Mouse (Mus musculus): ENCODE results near the gene Clpb.

Clpb gene

GRCm38 (mm10) chr7:101676033-101676761 lies 12.8 kb downstream of the Clpb start:
- no peak for DNase-seq

DNA sequence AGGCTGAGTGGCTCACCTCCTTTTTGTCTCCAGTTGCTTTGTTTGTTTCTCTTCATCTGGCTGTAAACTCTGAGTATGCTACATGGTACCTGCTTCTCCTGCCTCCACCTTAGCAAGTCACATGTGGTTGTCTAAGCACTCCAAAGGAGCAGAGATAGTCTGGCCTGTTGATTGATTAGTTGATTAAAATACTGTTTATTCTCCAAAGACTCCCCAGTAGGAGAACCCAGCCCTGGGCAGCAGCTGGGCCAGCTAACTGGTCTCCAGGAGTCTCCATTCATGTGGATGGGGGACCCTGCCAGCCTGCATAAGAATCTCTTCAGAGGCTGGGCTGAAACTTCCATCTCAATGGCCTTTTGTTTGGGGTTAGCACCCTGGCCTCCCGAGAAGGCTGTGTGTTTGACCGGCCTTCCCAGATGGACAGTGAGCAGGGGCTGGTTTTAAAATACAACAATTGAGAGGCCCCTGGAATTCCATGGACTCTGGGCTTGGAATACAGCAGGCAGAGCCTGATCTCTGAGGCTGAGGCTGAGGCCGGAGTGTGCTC lies 13.4 kb downstream of the Clpb start:
- no peak for DNase-seq

- peak; percentile 85 for DNase-seq
These were observed 16.2 kb downstream of the Clpb start for GRCm38 (mm10) chr7:101679591-101679990.

GRCm38 (mm10) chr7:101680961-101681360 lies 17.5 kb downstream of the Clpb start:
- DNase-seq = no peak

- DNase-seq = no peak
These were observed 18.2 kb downstream of the Clpb start for GRCm38 (mm10) chr7:101681565-101682071.

DNA sequence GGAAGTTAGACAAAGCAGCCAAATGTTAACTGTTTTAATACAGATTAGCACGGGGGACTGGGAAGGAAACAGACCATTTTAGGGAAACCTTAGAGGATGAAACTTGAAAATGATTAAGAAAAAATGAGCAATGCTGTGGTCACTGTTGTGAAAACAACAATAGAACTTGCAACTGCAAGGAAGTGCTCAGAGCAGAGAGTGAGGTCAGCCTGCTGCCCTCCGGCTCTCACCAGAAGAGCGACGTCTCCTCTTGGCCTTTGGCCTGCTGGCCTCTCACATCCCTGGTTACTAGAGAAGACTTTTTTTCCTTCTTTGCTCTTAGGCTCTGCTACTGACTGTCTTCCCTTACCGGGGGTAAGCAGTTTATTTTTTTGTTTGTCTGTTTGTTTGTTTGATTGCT lies 19.5 kb downstream of the Clpb start:
- no peak for DNase-seq

DNA sequence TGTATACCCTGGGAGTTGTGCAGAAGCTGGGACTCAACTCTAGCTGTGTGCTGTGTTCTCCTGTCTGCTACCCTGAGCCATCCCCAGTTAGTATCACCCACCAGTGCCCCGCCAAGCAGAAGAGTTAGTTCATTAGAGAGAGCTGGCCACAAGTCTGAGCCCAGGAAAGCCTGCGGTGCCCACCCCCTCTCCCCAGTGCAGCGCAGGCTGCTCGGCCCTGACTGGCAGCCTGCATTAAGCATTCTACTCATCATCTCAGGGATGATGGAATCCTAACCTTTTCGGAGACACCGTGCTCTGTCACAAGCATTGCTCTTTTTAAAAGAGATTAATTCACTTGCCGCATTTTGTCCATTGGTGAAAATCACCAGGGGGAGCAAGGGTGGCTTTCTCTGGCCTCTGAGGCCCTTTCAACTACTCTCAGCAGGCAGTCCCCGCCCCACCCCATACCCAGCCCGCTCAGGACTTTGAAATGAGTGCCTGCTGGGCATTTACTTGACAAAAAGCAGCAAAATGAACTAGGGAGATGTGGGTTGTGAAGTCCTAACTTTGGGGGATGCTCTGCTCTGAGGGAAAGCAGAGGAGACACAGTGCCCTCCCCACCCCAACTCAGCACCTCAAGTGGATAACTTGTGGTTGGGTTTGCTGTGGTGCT lies 20.7 kb downstream of the Clpb start:
- DNase-seq = no peak

- no peak for DNase-seq
These were observed 21.2 kb downstream of the Clpb start for GRCm38 (mm10) chr7:101684671-101685070.

DNA sequence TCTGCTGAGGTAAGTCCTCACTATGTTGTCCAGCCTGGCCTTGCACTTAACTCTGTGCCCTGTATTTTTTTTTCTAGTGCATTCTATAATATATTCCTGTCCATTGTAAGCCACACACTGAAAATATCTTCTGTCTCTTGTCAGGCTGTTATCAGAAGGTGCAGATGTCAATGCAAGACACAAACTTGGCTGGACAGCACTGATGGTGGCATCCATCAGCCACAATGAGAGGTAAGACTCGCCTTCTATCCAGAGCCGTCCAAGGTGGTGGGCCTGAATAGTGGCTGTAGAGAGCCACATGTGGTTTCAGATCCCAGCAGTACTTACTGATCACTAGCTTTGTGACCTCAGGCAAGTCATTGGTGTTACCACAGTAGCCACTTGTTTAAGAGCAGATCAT lies 23.7 kb downstream of the Clpb start:
- no peak for DNase-seq

DNA sequence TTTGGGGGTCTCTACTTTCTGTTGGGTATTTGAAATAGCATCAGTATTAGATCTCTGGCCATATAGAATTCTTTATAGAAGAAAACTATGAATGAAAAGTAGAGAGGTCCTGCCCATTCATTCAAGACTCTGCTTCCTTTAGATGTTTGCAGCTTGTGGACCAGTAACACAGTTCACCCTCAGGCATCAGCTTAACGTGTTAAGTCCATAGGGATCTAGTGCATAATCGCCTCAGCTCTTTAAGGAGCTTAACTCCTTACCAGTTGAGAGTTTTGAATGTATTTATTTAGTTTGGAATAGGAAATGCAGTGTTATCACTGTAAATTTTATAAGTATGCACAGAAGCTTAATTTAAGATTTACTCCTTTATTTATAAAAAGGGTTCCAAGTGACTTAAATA lies 27.0 kb downstream of the Clpb start:
- DNase-seq = no peak

GRCm38 (mm10) chr7:101691863-101692262 lies 28.4 kb downstream of the Clpb start:
- no peak for DNase-seq

DNA sequence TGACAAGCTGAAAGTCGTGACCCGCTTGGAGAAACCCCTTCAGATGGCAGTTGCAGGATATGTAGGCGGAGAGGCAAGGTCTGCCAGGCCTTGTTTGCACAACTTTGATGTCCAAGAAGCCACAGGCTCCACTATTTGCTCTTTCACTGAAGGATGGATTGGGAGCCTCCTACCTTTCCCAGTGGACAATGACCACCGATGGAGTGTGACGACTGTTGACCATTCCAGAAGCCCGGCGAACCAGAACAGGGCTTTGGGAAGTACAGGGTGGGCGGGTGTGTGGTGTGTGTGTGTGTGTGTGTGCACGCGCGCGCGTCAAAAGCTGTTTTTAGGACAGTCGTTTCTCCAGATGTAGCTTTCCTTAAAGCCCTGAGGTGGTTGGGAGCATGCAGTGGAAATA lies 29.0 kb downstream of the Clpb start:
- DNase-seq = no peak

DNA sequence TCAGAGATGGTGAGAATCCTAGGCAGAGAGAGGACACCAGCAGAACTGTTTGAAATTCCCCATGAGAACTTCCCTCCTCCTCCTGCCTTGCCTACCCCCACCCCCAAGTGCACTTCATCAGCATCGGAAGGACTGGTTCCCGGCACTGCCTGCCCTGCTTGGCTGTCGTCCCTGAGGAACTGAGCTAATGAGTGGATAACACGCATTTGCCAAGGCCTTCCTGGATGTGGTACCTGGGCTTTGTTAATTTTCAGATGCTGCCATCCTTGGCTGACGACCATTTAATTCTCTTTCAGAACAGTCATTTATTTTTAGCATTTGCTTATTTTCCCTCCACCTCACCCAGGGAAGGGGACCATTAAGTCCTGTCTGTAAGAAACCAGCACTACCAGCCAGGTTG lies 32.0 kb downstream of the Clpb start:
- peak; percentile 60 to 67 for DNase-seq

DNA sequence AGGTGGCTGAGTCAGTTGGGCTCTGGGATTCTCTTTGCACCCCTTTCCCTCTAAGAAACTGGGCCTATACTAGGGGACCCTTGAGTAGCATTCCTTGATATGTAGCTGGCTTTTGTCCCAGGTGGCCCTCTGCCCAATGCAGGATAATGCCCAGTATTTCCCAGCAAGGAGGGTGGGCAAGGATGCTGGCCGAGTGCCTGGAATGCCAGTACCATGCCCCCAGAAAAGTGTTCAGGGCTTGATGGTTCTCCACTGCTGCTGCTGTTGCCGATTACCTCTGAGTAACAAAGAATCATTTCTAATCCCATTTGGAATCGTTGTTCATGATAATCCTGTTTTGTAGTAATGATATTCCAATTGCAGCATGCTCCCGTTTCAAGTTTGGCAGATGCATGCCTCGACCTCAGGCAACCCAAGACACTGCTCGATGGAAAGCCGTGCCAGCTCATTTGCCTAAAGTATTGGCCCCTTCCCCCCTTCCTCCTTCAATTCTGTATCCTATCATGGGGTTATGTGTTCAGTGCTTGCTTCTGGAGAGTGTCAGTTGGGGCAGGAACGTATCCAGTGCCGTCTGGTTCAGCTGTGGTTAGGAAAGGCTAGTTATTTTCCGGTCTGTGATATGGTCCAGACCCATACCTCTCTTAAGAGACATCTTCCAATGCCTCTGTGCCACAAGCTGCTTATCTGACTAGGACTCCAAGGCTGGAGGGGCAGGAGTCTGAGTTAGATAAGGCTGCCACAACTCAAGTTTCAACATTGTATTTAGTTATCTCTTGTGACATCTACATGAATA lies 33.7 kb downstream of the Clpb start:
- DNase-seq = peak in 1 of 2 experiments; percentile 25

DNA sequence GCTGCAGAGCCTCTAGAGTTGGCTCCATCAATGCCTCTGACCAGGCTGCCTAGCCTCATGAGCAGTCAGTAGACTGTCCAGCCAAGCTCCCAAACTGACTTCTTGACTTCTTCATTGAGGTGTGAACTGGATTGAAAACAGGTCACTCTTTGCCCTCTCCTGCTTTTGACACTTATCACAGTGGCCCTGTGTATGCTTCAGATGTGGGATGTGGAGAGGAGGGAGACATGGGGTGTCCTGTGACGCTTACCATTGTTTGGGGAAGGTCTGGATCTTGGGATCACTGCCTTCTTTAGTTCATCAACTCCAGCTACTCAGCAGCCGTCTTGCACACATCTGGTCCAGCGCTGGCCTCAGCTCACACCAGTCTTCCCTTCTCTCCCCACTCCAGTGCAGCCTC lies 36.9 kb downstream of the Clpb start:
- no peak for DNase-seq

DNA sequence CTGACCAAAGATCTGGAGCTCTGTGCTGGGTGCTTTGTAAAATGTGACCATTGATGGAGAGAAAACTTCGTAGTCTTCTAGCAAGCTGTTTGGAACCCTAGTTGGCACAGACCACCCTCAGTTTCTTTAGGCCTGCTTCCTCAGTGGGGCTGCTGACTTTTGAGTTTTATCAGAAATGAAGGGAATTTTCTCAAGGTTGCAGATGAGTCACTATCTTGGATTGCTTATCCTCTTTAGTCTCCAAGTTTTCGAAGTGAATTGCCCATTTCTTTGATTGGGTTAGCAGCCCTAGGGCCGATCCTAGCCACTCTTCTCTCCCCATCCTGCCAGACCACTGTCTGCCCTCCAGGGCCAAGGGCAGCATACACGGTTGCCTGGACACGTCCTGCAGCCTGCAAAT lies 39.3 kb downstream of the Clpb start:
- no peak for DNase-seq

GRCm38 (mm10) chr7:101709586-101709985 lies 46.2 kb downstream of the Clpb start:
- no peak for DNase-seq

DNA sequence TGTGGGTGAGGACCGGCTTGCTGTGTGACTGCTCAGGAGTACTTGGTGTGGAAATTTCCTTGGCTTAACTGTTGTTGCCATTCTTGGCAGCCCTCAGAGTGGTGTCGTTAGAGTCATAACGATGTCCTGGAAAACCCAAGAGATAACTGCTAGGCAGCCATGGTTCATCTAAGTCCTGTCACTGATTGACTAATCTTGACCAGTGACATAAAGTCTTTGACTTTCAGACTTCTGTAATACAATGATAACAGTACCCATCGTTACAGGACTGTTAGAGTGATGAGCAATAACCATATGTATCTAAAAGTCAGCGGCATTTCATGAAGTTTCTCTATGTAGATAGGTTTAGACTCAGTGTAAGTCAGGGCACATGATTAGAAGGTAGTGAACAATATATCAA lies 46.8 kb downstream of the Clpb start:
- DNase-seq = no peak

DNA sequence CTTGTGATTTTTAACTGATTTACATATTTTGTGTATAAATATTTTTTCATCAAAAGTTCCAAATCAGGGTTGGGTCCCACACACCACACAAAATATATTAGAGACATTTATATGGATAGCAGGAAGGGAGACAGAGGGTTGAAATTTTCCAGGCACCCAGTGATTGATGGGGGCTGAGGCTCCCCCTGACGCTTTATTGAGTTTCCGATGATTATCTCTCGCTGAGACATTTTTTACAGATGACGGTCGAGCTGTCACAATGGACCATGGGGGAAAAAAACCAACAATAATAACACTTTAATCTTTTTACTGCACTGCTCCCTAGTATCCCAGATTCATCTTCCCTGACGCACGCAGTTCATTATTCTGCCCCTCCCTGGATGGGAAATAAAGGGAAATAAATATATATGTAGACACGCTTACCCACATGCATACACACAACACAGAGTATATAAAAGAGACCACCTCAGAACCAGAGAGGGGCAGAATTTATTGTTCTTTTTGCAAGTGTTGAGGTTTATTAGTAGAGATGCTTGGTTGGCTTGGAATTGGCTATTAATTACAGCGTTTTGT lies 50.5 kb downstream of the Clpb start:
- no peak for DNase-seq

DNA sequence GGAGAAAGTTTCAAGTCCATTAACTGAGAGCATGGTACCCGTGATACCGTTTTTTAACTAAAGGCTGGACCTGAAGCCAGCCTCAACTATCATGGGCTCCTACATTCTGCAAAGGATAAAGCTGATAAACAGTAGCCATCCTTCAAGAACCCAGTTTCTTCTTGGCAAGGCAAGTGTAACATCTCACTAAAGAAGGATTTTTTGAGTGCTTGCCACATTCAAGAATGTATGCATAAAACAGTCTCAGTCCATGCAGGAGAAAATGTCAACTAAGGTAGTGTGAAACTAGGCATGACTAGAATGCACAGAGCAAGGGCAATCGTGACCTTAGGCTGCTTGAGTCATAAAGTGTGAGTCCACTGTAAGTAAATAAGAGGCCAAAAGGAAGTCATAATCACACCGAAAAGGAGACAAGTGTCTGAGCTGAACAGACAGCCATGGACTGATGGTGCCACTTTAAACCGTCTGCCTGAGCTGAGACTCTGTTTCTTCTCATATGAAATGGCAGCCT lies 51.7 kb downstream of the Clpb start:
- DNase-seq = no peak

- DNase-seq = no peak
These were observed 56.9 kb downstream of the Clpb start for GRCm38 (mm10) chr7:101720356-101720755.

DNA sequence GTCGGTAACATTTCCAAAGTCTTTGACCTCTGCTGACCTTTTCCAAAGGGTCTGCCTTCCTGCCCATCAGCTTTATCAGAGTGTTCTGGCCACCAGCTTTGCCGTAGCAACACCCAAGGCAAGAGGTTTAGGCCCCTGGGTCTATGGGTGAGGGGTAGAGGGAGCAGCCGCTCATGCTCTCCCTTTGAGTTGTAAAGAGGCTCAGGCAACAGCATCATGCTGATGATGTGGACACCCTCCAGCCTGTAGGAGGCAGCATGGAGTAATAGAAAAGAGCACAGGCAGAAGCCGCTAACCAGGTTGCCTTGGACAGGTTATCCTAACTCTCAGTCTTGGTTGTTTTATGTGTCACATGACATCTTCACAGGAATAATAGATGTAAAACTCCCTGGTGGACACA lies 61.6 kb downstream of the Clpb start:
- DNase-seq = peak; percentile 16 to 19

- DNase-seq = no peak
These were observed 63.5 kb downstream of the Clpb start for GRCm38 (mm10) chr7:101726980-101727379.

All from cerebellum, adult 18-20 months (tissue).